Mouse (Mus musculus) heart, embryonic 14.5 days (tissue): ENCODE results near the gene Dlgap4. TPM values are rescaled to one million over a fixed set of nuclear protein-coding genes. Genes with fewer than 3 reads are reported as not detected.

Experiments used
- ATAC-seq: fragments of 200-750 bp; cut with Nextera tagmentation; 2 replicates; pipeline ENCODE4 v1.8.0; 2017; ENCODE audit warnings: low read depth, moderate TSS enrichment; ENCODE audit not compliant: insufficient number of reproducible peaks, insufficient read depth, low FRiP score
- H3K27ac ChIP-seq, 2 experiments: fragments of 200-500 bp in 1 of 2; fragments of 300-500 bp in 1 of 2; sonication (generic) in 1 of 2; replicated peaks in 1 of 2; 2 replicates each; pipeline ENCODE4 v1.5.1; 2012 to 2014; ENCODE audit warnings: low read depth in 2 of 2, low read length in 2 of 2, control low read depth in 1 of 2, mild to moderate bottlenecking in 1 of 2, mixed read lengths in 1 of 2; ENCODE audit not compliant: control insufficient read depth in 1 of 2, insufficient read depth in 1 of 2
- H3K27me3 ChIP-seq: fragments of 300-500 bp; sonication (generic); 2 replicates; pipeline ENCODE4 v1.6.1; 2014; ENCODE audit warnings: mild to moderate bottlenecking, low read length, control low read depth; ENCODE audit not compliant: control insufficient read depth, insufficient read depth
- H3K36me3 ChIP-seq: fragments of 300-500 bp; sonication (generic); 2 replicates; pipeline ENCODE4 v1.6.1; 2014; ENCODE audit warnings: mild to moderate bottlenecking, control low read depth, low read length, mixed read lengths; ENCODE audit not compliant: control insufficient read depth, insufficient read depth
- H3K4me1 ChIP-seq, 2 experiments: fragments of 200-500 bp in 1 of 2; fragments of 300-500 bp in 1 of 2; sonication (generic) in 1 of 2; 2 replicates each; pipeline ENCODE4 v1.6.1; 2012 to 2014; ENCODE audit warnings: low read length in 2 of 2, control low read depth in 1 of 2, mixed read lengths in 1 of 2; ENCODE audit not compliant: control insufficient read depth in 2 of 2, insufficient read depth in 2 of 2
- H3K4me2 ChIP-seq: fragments of 300-500 bp; sonication (generic); 2 replicates; pipeline ENCODE4 v1.6.1; 2014; ENCODE audit warnings: mild to moderate bottlenecking, low read length
- H3K4me3 ChIP-seq, 2 experiments: fragments of 200-500 bp in 1 of 2; fragments of 300-500 bp in 1 of 2; sonication (generic) in 1 of 2; 2 replicates each; pipeline ENCODE4 v1.5.1; 2012 to 2014; ENCODE audit warnings: low read length in 2 of 2, mild to moderate bottlenecking in 2 of 2, control low read depth in 1 of 2, low read depth in 1 of 2, moderate library complexity in 1 of 2; ENCODE audit not compliant: control insufficient read depth in 1 of 2, insufficient read depth in 1 of 2
- H3K9ac ChIP-seq: fragments of 300-500 bp; sonication (generic); 2 replicates; pipeline ENCODE4 v1.6.1; 2014; ENCODE audit warnings: mild to moderate bottlenecking, low read length
- H3K9me3 ChIP-seq: fragments of 300-500 bp; sonication (generic); 2 replicates; pipeline ENCODE4 v1.6.1; 2016; ENCODE audit warnings: low read length, control low read depth; ENCODE audit not compliant: control insufficient read depth
- WGBS: fragments of 180-500 bp; shearing (Covaris S2); extraction: QIAGEN DNeasy Blood & Tissue Kit; methylation state at CpG from one replicate; pipeline ENCODE4 v1.1.7; 2014; 5-methylcytosine and 5-hydroxymethylcytosine counted together
- polyA plus RNA-seq: library from polyadenylated mRNA; unstranded; fragments of >200 nt; fragmentation: Nextera tagmentation; extraction: Ambion mirVana; gene quantifications from 2 replicates; pipeline ENCODE4 v1.2.1, GENCODE M21; 2014

Dlgap4 gene
- polyA plus RNA-seq, 1 experiment from 2014 or later = 57.6 TPM

DNA sequence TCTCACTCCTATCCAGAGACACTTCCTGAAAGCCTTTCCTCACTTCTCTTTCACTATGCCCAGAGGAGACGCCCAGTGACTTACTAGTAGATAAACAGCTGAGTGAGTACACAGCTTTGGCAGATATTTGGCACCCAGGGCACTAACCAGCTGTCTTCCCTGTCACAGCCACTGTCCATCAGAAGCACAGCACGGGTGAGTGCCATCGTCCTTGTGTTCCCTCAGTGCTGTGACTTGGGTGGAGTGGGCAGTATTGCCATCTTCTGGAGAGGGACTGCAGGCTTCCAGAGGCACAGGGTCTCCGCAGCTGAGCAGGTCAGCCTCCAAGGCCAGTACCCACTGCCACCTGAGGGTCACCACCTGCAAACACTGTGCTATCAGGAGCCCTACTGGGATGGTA, 73.2 kb downstream of the Dlgap4 start:
- H3K27me3 ChIP-seq = peaks cover 34% of the 10 kb centered on the region
- H3K9me3 ChIP-seq = no peaks in the 10 kb centered on the region
- no peak overlapping the region for H3K9ac ChIP-seq
- no peak overlapping the region for H3K4me3 ChIP-seq
- H3K4me2 ChIP-seq = no peak overlapping the region
- no peak overlapping the region for H3K27ac ChIP-seq
- WGBS = 55% methylated on average over 4 of the region's 4 CpGs
- ATAC-seq = no peak
- H3K36me3 ChIP-seq = no peaks in the 10 kb centered on the region
- H3K4me1 ChIP-seq = peaks cover 6 to 8% of the 10 kb centered on the region in 2 experiments; a peak in 2 of 4 replicates

DNA sequence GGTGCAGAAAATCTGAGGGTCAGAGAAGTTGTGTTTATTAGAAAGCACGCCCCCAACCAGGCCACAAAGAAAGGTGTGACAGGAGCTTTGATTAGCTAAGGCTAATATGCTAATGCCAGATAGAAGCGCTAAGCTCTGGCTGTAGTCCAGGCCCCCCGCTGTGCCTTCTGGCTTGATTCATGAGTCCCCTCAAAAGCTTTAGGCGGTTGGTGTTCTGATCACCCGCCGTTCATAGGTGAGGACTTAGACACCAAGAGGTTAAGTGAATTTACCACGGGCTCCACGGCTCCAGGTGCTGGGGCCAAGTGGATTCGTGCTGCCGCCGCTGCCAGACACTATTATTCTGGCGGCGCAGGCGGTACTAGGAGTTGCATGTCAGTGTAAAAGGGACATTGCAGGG, 75.1 kb downstream of the Dlgap4 start:
- Histone ChIP-seq H3K9ac (no peak overlapping the region), H3K4me1 (peaks cover under 1% of the 10 kb centered on the region in 2 experiments; a peak in 1 of 4 replicates), H3K27ac (no peak overlapping the region), H3K4me3 (no peak overlapping the region), H3K36me3 (no peaks in the 10 kb centered on the region), H3K9me3 (no peaks in the 10 kb centered on the region), H3K27me3 (peaks cover 38% of the 10 kb centered on the region), H3K4me2 (no peak overlapping the region)
- 5% methylated on average over 14 of the region's 14 CpGs for WGBS
- no peak for ATAC-seq

DNA sequence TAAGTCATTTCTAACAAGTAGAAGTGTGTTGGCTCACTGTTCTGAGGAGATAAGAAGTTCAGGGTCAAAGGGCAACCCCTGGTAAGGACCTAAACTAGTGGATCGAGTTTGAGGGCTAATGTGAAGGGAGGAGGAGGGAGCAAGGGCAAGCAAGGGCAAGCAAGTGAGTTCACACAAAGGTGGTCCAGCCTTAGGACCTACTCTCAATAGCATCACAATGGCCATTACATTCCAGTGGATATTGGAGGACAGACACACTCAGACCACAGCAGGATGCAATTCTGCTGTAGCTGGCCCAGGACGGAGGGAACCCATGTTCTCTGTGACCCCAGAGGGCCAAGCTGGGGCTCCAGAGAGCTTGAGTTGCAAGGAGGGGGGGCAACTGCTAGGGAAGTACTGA, 77.3 kb downstream of the Dlgap4 start:
- Histone ChIP-seq H3K4me1 (no peaks in the 10 kb centered on the region; a peak in 1 of 4 replicates), H3K4me3 (no peak overlapping the region), H3K27me3 (peaks cover 38% of the 10 kb centered on the region), H3K4me2 (no peak overlapping the region), H3K27ac (no peak overlapping the region), H3K9me3 (no peaks in the 10 kb centered on the region), H3K9ac (no peak overlapping the region), H3K36me3 (no peaks in the 10 kb centered on the region)
- WGBS = 42% methylated on average over 2 of the region's 2 CpGs
- ATAC-seq = no peak

DNA sequence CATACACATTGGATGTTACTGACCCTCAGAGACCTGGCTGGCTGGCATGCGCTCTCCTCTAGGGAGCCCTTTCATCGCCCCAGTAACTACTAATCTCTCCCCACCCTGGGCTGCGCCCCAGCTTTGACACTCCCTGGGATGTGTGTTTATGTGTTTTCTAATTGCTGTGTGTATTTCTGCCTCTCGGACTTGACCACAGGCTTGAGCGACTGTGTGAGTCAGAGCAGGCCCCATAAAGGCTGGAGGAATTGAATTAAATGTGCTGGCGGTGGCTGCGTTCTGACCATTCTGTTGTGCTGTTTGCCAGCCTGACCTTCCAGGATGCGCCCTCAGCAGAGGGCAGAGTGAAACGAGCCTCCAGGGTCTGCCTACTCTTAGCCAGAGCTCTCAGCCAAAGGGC, 78.2 kb downstream of the Dlgap4 start:
- H3K27me3 ChIP-seq = peaks cover 35% of the 10 kb centered on the region
- no peak overlapping the region for H3K4me2 ChIP-seq
- H3K4me1 ChIP-seq = no peaks in the 10 kb centered on the region; a peak in 1 of 4 replicates
- H3K27ac ChIP-seq = no peak overlapping the region
- no peak overlapping the region for H3K9ac ChIP-seq
- no peak overlapping the region for H3K4me3 ChIP-seq
- no peaks in the 10 kb centered on the region for H3K9me3 ChIP-seq
- no peak for ATAC-seq
- H3K36me3 ChIP-seq = no peaks in the 10 kb centered on the region
- 58% methylated on average over 9 of the region's 9 CpGs for WGBS

DNA sequence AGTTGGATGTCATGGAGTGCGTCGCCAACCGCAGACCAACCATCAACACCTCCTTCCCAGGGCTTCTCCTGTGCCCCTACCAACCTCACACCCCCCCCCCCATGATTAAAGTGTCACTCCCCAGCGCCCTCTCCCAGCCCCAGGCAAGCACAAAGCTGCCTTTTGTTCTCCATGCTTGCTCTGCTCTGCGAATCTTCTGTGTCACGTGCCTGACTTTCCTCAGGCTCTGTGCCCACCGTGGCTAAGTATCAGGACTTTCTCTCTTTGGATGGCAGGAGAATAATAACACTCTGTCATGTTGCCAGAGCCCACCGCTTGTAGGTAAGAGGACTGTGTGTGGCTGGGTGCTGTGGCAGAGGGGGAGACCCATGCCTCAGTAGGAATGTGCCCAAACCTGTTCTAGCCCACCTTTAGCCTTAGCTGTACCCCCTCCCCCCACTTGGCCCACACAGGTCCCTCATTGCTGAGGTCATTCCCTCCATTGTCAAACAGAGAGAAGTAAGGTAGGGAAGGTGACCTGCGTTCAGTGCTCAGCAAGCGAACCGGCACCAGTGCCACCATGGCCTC, 79.8 kb downstream of the Dlgap4 start:
- Histone ChIP-seq H3K27me3 (peaks cover 21% of the 10 kb centered on the region), H3K9me3 (no peaks in the 10 kb centered on the region), H3K4me2 (no peak overlapping the region), H3K4me3 (no peak overlapping the region), H3K4me1 (no peaks in the 10 kb centered on the region; a peak in 1 of 4 replicates), H3K9ac (no peak overlapping the region), H3K36me3 (no peaks in the 10 kb centered on the region), H3K27ac (no peak overlapping the region)
- WGBS = 57% methylated on average over 11 of the region's 11 CpGs
- ATAC-seq = no peak

DNA sequence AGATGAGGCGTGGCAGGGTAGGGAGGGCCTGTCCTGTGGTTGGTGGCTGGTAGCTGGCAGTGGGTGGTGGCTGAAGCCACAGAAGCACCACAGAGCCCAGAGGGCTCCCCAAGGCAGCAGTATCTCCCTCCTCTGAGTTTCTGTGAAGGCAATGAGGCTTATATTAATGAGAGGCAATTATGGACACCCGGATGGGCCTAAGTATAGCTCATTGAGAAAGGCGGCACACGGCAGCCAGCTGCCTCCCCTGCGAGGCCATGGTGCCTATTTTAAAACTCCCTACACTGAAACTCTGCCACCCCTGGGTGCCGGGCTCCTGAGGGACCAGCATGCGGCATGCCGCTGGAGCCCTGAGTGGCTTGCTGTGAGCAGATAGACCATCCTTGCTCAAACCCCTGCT, 83.8 kb downstream of the Dlgap4 start:
- Histone ChIP-seq H3K27ac (no peak overlapping the region), H3K27me3 (0 out of 2 replicates have a peak, but pooled peaks cover 5% of the 10 kb centered on the region), H3K4me1 (no peaks in the 10 kb centered on the region), H3K4me3 (no peak overlapping the region), H3K9ac (no peak overlapping the region), H3K9me3 (no peaks in the 10 kb centered on the region), H3K36me3 (no peaks in the 10 kb centered on the region), H3K4me2 (no peak overlapping the region)
- no peak for ATAC-seq
- 70% methylated on average over 8 of the region's 8 CpGs for WGBS

DNA sequence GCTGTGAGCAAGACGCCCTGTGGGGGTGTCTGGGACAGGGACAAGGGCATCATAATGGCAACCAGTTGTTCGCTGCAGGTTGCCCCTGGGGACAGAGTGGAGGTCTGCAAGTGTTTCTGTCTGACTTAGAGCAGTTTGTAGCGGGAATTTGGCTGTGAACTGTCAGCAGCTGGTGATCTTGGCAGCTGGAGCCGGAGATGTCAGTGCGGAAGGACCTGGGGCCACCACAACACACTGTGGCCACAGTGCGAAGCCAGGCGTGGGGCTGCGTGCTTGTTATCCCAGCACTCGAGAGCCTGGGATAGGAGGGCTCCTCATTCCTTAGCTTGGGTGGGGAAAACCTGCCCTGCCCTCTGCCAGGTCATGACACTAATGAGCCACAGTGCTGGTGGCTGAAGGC, 84.7 kb downstream of the Dlgap4 start:
- Histone ChIP-seq H3K4me3 (no peak overlapping the region), H3K4me1 (no peaks in the 10 kb centered on the region), H3K27me3 (0 out of 2 replicates have a peak, but pooled peaks cover 5% of the 10 kb centered on the region), H3K36me3 (no peaks in the 10 kb centered on the region), H3K9ac (no peak overlapping the region), H3K9me3 (no peaks in the 10 kb centered on the region), H3K4me2 (no peak overlapping the region), H3K27ac (no peak overlapping the region)
- 47% methylated on average over 9 of the region's 9 CpGs for WGBS
- ATAC-seq = no peak

DNA sequence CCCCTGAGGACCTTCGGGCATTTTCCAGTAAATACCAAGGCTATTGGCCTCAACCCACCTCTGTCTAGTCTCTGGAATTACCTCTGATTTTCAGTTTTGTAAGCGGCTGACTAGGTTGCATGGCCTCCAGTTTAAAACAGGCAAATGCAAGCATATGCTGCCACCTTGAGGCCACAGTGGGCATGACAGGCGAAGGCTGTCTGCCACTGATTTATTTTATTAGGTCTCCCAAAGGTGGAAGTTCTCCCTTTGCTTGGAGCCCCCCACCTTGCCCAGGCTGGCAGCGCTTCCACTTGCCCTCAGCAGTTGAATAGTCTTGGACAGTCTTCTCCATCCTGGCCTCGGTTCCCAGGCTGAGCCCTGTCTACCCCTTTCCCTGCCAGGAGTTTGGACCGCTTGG, 92.0 kb downstream of the Dlgap4 start:
- Histone ChIP-seq H3K4me2 (no peak overlapping the region), H3K36me3 (no peaks in the 10 kb centered on the region), H3K27ac (no peak overlapping the region), H3K4me1 (no peaks in the 10 kb centered on the region), H3K9ac (no peak overlapping the region), H3K4me3 (no peak overlapping the region), H3K27me3 (peaks cover 5% of the 10 kb centered on the region; the same call in 1 of the 2 replicates), H3K9me3 (no peaks in the 10 kb centered on the region)
- 23% methylated on average over 6 of the region's 6 CpGs for WGBS
- no peak for ATAC-seq
